8 mouse cellular contexts compared by ENCODE assay signal in genomic region chr2:35661454-35662000, GRCm38 (mm10).
DNase-seq lines count a peak whose midpoint lies in the region; ATAC-seq lines count a peak whose summit lies in the region.

No protein-coding gene starts in this region.

- H3K27me3 ChIP-seq in liver, embryonic 16.5 days (ENCODE audit: control insufficient read depth, insufficient read depth, low read depth, low read length), result peaks cover 31% of the 10 kb centered on the region
- no peaks in the 10 kb centered on the region for H3K27me3 ChIP-seq in neural tube, embryonic 11.5 days (ENCODE audit: control insufficient read depth, insufficient read depth, low read length)

- H3K9me3 ChIP-seq in liver, embryonic 16.5 days (replicated peaks; ENCODE audit: control insufficient read depth, low read length), result no peaks in the 10 kb centered on the region
- H3K9me3 ChIP-seq in neural tube, embryonic 11.5 days (ENCODE audit: control insufficient read depth, low read length), result no peaks in the 10 kb centered on the region

- no peak overlapping the region for H3K27ac ChIP-seq in liver, embryonic 16.5 days (ENCODE audit: low read length)
- H3K27ac ChIP-seq in neural tube, embryonic 11.5 days (ENCODE audit: low read depth, low read length), result peak overlapping the region; percentile 87

- peak; percentile 3 for ATAC-seq in liver, embryonic 16.5 days (ENCODE audit: low read depth)
- ATAC-seq in neural tube, embryonic 11.5 days (ENCODE audit: insufficient read depth, low FRiP score, low TSS enrichment), result peak; percentile 33

- no peaks in the 10 kb centered on the region for H3K36me3 ChIP-seq in liver, embryonic 16.5 days (ENCODE audit: control insufficient read depth, insufficient read depth)
- no peaks in the 10 kb centered on the region for H3K36me3 ChIP-seq in neural tube, embryonic 11.5 days (ENCODE audit: control insufficient read depth, insufficient read depth, low read length)

- H3K4me3 ChIP-seq in liver, embryonic 16.5 days (ENCODE audit: low read depth, low read length), result peak overlapping the region; percentile 60
- peak overlapping the region; percentile 85 for H3K4me3 ChIP-seq in neural tube, embryonic 11.5 days (ENCODE audit: low read depth, low read length)

- DNase-seq in left cerebral cortex, adult 18-20 months (ENCODE audit: low spot score in 2 of 2), result peak; percentile 34 to 50
- no peak for DNase-seq in left cerebral cortex, adult 11 months (ENCODE audit: low spot score)
- DNase-seq in c-Kit-positive CD71-negative TER-119-negative erythroid progenitor cells, embryonic 14.5 days (ENCODE audit: low read depth), result peak; percentile 56
- DNase-seq in heart, adult 9 months (ENCODE audit: low spot score in 2 of 2), result peak; percentile 79 to 81
- peak; percentile 73 for DNase-seq in kidney, adult 18-20 months
- DNase-seq in neural tube, embryonic 11.5 days (ENCODE audit: low spot score), result no peak
- DNase-seq in thymus, postnatal 10 days (ENCODE audit: low spot score in 2 of 2), result peak; percentile 60 to 61

- H3K4me2 ChIP-seq in liver, embryonic 16.5 days (ENCODE audit: low read depth, low read length), result peak overlapping the region; percentile 69
- H3K4me2 ChIP-seq in neural tube, embryonic 11.5 days (ENCODE audit: low read depth), result peak overlapping the region; percentile 91

- H3K4me1 ChIP-seq in liver, embryonic 16.5 days (ENCODE audit: control insufficient read depth, low read depth, low read length), result peaks cover 5% of the 10 kb centered on the region
- H3K4me1 ChIP-seq in neural tube, embryonic 11.5 days (ENCODE audit: control insufficient read depth, insufficient read depth, low read length), result peaks cover 24% of the 10 kb centered on the region

- under 1% methylated on average over 51 of the region's 51 CpGs for WGBS in liver, embryonic 16.5 days (ENCODE audit: insufficient replicate concordance)
- under 1% methylated on average over 45 of the region's 51 CpGs for WGBS in neural tube, embryonic 11.5 days

- H3K9ac ChIP-seq in liver, embryonic 16.5 days (ENCODE audit: low read depth, low read length), result peak overlapping the region; percentile 51
- H3K9ac ChIP-seq in neural tube, embryonic 11.5 days (ENCODE audit: low read length), result peak overlapping the region; percentile 95

Comparison
In these comparisons a context has a peak if more than half of its experiments do, and no peak if none do; other contexts are left out.
1. DNase-seq: peak in left cerebral cortex, adult 18-20 months (2 of 2), c-Kit-positive CD71-negative TER-119-negative erythroid progenitor cells, embryonic 14.5 days (single experiment), heart, adult 9 months (2 of 2), kidney, adult 18-20 months (single experiment) and thymus, postnatal 10 days (2 of 2); none in left cerebral cortex, adult 11 months (single experiment) and neural tube, embryonic 11.5 days (single experiment).